Mouse (Mus musculus) forebrain, postnatal 0 days (tissue): ENCODE data around the gene Kirrel2. TPM values are rescaled to one million over a fixed set of nuclear protein-coding genes. Genes with fewer than 3 reads are reported as not detected.
"Not testable (repeated sequence)": the region's sequence is repeated elsewhere in the genome, so short reads cannot be mapped to it uniquely, and the experiment has no call there.

Experiments
- ATAC-seq: fragments of 200-750 bp; cut with Nextera tagmentation; 2 replicates; pipeline ENCODE4 v1.8.0; 2017; ENCODE audit warnings: mild to moderate bottlenecking, moderate library complexity
- DNase-seq: peaks from one replicate; pipeline ENCODE4 v3.0.0-alpha.2; 2015
- H3K27ac ChIP-seq: fragments of 300-500 bp; sonication (generic); 2 replicates; pipeline ENCODE4 v1.5.1; 2014; ENCODE audit warnings: low read depth, mild to moderate bottlenecking, antibody characterized with exemption, low read length, moderate library complexity, mixed read lengths
- H3K27me3 ChIP-seq: fragments of 300-500 bp; sonication (generic); 2 replicates; pipeline ENCODE4 v1.6.1; 2014; ENCODE audit warnings: mild to moderate bottlenecking, low read length, mixed read lengths; ENCODE audit not compliant: insufficient read depth
- H3K36me3 ChIP-seq: fragments of 300-500 bp; sonication (generic); 2 replicates; pipeline ENCODE4 v1.6.1; 2014; ENCODE audit warnings: mild to moderate bottlenecking, moderate library complexity; ENCODE audit not compliant: insufficient read depth
- H3K4me1 ChIP-seq: fragments of 300-500 bp; sonication (generic); 2 replicates; pipeline ENCODE4 v1.6.1; 2014; ENCODE audit warnings: antibody characterized with exemption; ENCODE audit not compliant: insufficient read depth
- H3K4me2 ChIP-seq: fragments of 300-500 bp; sonication (generic); 2 replicates; pipeline ENCODE4 v1.6.1; 2014; ENCODE audit warnings: low read depth, mild to moderate bottlenecking, moderate library complexity
- H3K4me3 ChIP-seq: fragments of 300-500 bp; sonication (generic); 2 replicates; pipeline ENCODE4 v1.5.1; 2014; ENCODE audit warnings: low read depth, low read length, mixed read lengths
- H3K9ac ChIP-seq: fragments of 300-500 bp; sonication (generic); 2 replicates; pipeline ENCODE4 v1.6.1; 2014; ENCODE audit warnings: mild to moderate bottlenecking
- H3K9me3 ChIP-seq: fragments of 300-500 bp; sonication (generic); 2 replicates; pipeline ENCODE4 v1.6.1; 2016; ENCODE audit warnings: low read length
- CTCF ChIP-seq: sonication (generic); IDR thresholded peaks from 2 replicates; pipeline ENCODE4 v1.5.1; 2016; ENCODE audit warnings: antibody characterized with exemption, control low read depth, low read depth
- WGBS: fragments of 180-500 bp; shearing (Covaris S2); extraction: QIAGEN DNeasy Blood & Tissue Kit; methylation state at CpG from one replicate; pipeline ENCODE4 v1.1.7; 2014; 5-methylcytosine and 5-hydroxymethylcytosine counted together
- polyA plus RNA-seq: library from polyadenylated mRNA; unstranded; fragments of >200 nt; fragmentation: Nextera tagmentation; extraction: Ambion mirVana; gene quantifications from 2 replicates; pipeline ENCODE4 v1.2.1, GENCODE M21; 2015
- total RNA-seq: library from RNA; depleted of rRNA; stranded (reverse); fragments of >200 nt; gene quantifications from 2 replicates; pipeline ENCODE4 v1.2.3, GENCODE M21; 2014

Kirrel2 gene
- total and polyA plus RNA-seq, 2 experiments from 2014 or later, result 0.07 to 2.1 TPM

DNA sequence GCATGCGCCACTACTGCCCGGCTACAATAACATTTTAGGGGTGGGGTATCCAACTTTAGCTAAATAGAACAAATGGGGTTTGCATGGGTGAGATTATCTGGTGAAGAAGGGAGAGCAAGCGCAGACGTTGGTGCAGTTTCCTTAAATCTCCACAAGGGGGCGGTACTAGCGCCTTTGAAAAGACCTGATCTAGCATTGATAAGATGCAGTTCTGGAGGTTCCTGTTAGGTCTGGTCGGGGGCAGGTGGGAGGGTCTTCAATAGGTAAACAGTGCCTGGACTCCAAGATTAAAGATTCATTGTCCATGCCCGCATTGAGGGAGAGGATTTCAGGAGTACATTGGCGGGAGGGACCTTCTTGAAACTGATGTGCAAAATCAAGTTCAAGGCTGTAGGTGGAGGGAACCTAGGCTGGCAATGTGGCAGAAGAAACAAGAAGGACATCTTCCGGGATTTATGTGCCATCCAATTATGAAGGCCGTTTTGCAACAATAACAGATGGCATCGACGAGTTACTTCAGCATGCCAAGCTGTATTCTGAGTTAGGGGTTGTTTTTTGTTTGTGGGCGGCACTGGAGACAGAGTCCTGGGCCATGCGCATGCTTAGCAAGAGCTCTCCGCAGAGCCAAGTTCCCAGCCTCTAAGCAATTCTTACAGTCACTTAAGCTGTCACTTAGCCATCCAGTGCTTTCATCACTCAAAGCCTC is 32.9 kb upstream of the Kirrel2 start:
- Histone ChIP-seq H3K36me3 (no peaks in the 10 kb centered on the region), H3K4me3 (no peak overlapping the region), H3K4me1 (no peaks in the 10 kb centered on the region; the same call in 1 of the 2 replicates), H3K27me3 (no peaks in the 10 kb centered on the region), H3K27ac (no peak overlapping the region), H3K4me2 (no peak overlapping the region), H3K9me3 (no peaks in the 10 kb centered on the region), H3K9ac (no peak overlapping the region)
- peak; percentile 68 for ATAC-seq
- TF ChIP-seq CTCF, result peak; percentile 80
- DNase-seq, result peak; percentile 80
- 24% methylated on average over 16 of the region's 16 CpGs for WGBS

- 20% methylated on average over 8 of the region's 8 CpGs for WGBS
- Histone ChIP-seq H3K9me3 (no peaks in the 10 kb centered on the region), H3K4me1 (no peaks in the 10 kb centered on the region), H3K27me3 (no peaks in the 10 kb centered on the region), H3K36me3 (no peaks in the 10 kb centered on the region), H3K9ac (no peak overlapping the region), H3K4me2 (no peak overlapping the region), H3K27ac (no peak overlapping the region), H3K4me3 (no peak overlapping the region)
- DNase-seq (no peak), ATAC-seq (no peak)
- TF ChIP-seq CTCF, result no peak
These were observed 26.8 kb upstream of the Kirrel2 start for GRCm38 (mm10) chr7:30484250-30484649.

- Histone ChIP-seq H3K36me3 (no peaks in the 10 kb centered on the region), H3K9me3 (no peaks in the 10 kb centered on the region), H3K4me2 (peak overlapping the region; percentile 52), H3K27me3 (no peaks in the 10 kb centered on the region), H3K4me1 (no peaks in the 10 kb centered on the region), H3K9ac (peak overlapping the region; percentile 14; the same call in 1 of the 2 replicates), H3K27ac (no peak overlapping the region), H3K4me3 (peak overlapping the region; percentile 33)
- DNase-seq, result peak; percentile 25
- ATAC-seq, result peak; percentile 38; the same call in 1 of the 2 replicates
- 7% methylated on average over 31 of the region's 32 CpGs for WGBS
- no peak for TF ChIP-seq CTCF
These were observed 20.2 kb upstream of the Kirrel2 start for GRCm38 (mm10) chr7:30477415-30478381.

DNA sequence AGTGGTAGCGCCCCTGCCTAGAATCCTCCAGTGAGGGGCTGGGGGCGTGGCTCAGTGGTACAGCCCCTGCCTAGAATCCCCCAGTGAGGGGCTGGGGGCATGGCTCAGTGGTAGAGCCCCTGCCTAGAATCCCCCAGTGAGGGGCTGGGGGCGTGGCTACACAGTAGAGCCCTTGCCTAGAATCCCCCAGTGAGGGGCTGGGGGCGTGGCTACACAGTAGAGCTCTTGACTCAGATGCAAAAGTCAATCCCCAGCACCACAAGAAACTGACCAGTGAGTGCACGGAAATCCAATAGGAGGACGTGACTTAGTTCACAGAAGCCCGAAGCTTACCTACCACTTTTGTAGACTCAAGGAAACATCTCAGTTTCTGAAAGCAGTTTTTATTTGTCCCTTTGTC is 18.6 kb upstream of the Kirrel2 start:
- not testable (repeated sequence) for ATAC-seq, H3K9ac ChIP-seq
- WGBS, result 86% methylated on average over 7 of the region's 7 CpGs

GRCm38 (mm10) chr7:30474999-30475398 is 17.5 kb upstream of the Kirrel2 start:
- no peaks in the 10 kb centered on the region for H3K9me3 ChIP-seq
- no peak overlapping the region for H3K9ac ChIP-seq
- ATAC-seq, result no peak
- no peak overlapping the region for H3K27ac ChIP-seq
- H3K27me3 ChIP-seq, result no peaks in the 10 kb centered on the region
- no peak for TF ChIP-seq CTCF
- WGBS, result 68% methylated on average over 4 of the region's 4 CpGs
- H3K36me3 ChIP-seq, result no peaks in the 10 kb centered on the region
- no peak overlapping the region for H3K4me2 ChIP-seq
- no peak for DNase-seq
- no peak overlapping the region for H3K4me3 ChIP-seq
- H3K4me1 ChIP-seq, result no peaks in the 10 kb centered on the region

More for the DNA sequence above, 18.6 kb upstream of the Kirrel2 start:
- not testable (repeated sequence) for H3K27me3 ChIP-seq, H3K4me2 ChIP-seq, DNase-seq, H3K36me3 ChIP-seq, H3K4me3 ChIP-seq, H3K4me1 ChIP-seq, H3K9me3 ChIP-seq, H3K27ac ChIP-seq

GRCm38 (mm10) chr7:30472411-30472810 is 14.9 kb upstream of the Kirrel2 start:
- ATAC-seq (no peak), DNase-seq (peak; percentile 48)
- H3K27me3 ChIP-seq, result peaks cover 9% of the 10 kb centered on the region
- peak; percentile 72 for TF ChIP-seq CTCF
- no peak overlapping the region for H3K4me2 ChIP-seq
- 42% methylated on average over 5 of the region's 5 CpGs for WGBS
- H3K27ac ChIP-seq, result no peak overlapping the region
- H3K4me1 ChIP-seq, result no peaks in the 10 kb centered on the region
- no peak overlapping the region for H3K9ac ChIP-seq
- no peak overlapping the region for H3K4me3 ChIP-seq
- no peaks in the 10 kb centered on the region for H3K36me3 ChIP-seq
- no peaks in the 10 kb centered on the region for H3K9me3 ChIP-seq
